Mouse (Mus musculus): Measurements from ENCODE around the gene Gm14151. TPM values are rescaled to one million over a fixed set of nuclear protein-coding genes. Genes with fewer than 3 reads are reported as not detected.
A peak's percentile ranks its signal among the peaks of the same experiment; 100 is the strongest.

Gm14151 gene
- polyA plus RNA-seq, 1 experiment from 2014 or later, result not detected

- H3K4me3 ChIP-seq (replicated peaks; ENCODE audit: low read depth, low read length), result no peak overlapping the region
Measured at GRCm38 (mm10) chr2:151037292-151037691, 54.9 kb downstream of the Gm14151 start.

More at GRCm38 (mm10) chr2:151037292-151037691, 54.9 kb downstream of the Gm14151 start:
- DNase-seq (no peak), ATAC-seq (ENCODE audit: low FRiP score, low TSS enrichment) (no peak)
- peak overlapping the region; percentile 68; the same call in 1 of the 2 replicates for H3K4me2 ChIP-seq (ENCODE audit: low read length)
- no peaks in the 10 kb centered on the region for H3K9me3 ChIP-seq (ENCODE audit: control insufficient read depth, low read length)
- H3K36me3 ChIP-seq (ENCODE audit: control insufficient read depth, insufficient read depth, low read length), result no peaks in the 10 kb centered on the region
- no peaks in the 10 kb centered on the region for H3K27me3 ChIP-seq (ENCODE audit: control insufficient read depth, insufficient read depth, low read length)
- 0 out of 2 replicates have a peak overlapping the region, but pooled peaks have one; percentile 31 for H3K9ac ChIP-seq (replicated peaks; ENCODE audit: low read length)
- peaks cover 11% of the 10 kb centered on the region for H3K4me1 ChIP-seq (ENCODE audit: control insufficient read depth, insufficient read depth, low read length)
- no peak overlapping the region for H3K27ac ChIP-seq (replicated peaks; ENCODE audit: low read depth, low read length)
- WGBS, result 98% methylated on average over 1 of the region's 1 CpGs

Other genes starting within 250 kb of the Gm14151 start
- gene Abhd12, start 187.6 kb downstream of the Gm14151 start, polyA plus RNA-seq (2014; fragmentation: Nextera tagmentation; extraction: Ambion mirVana), result 102 and 105 TPM in 2 replicates
- gene Gins1, start 186.9 kb downstream of the Gm14151 start, polyA plus RNA-seq (2014; fragmentation: Nextera tagmentation; extraction: Ambion mirVana), result 19.2 and 21.3 TPM in 2 replicates
- 2.9 and 5.0 TPM in 2 replicates for gene Ninl, start 53.0 kb downstream of the Gm14151 start, polyA plus RNA-seq (2014; fragmentation: Nextera tagmentation; extraction: Ambion mirVana)
- 33.5 and 38.0 TPM in 2 replicates for gene Nanp, start 53.0 kb downstream of the Gm14151 start, polyA plus RNA-seq (2014; fragmentation: Nextera tagmentation; extraction: Ambion mirVana)
- gene Gm14147, start 5.9 kb upstream of the Gm14151 start, polyA plus RNA-seq (2014; fragmentation: Nextera tagmentation; extraction: Ambion mirVana), result not detected in 2 replicates